In genomic region chr6:82790864-82791263, GRCm38 (mm10) we compare ENCODE assay signal across 22 mouse cellular contexts. TPM values are rescaled to one million over a fixed set of nuclear protein-coding genes. Genes with fewer than 3 reads are reported as not detected.
DNase-seq lines count a peak whose midpoint lies in the region; ATAC-seq and TF ChIP-seq lines count a peak whose summit lies in the region.
"Had no signal": no experiment of that assay in that cellular context is flagged by ENCODE, and none has a peak within 500 bp of the region (broad histone marks: within the 10 kb centered on the region; RNA-seq: fewer than 3 reads in every experiment).

No protein-coding gene starts in this region.

- WGBS in intestine, embryonic 14.5 days, result 78% methylated on average over 2 of the region's 2 CpGs
- 56% methylated on average over 2 of the region's 2 CpGs for WGBS in intestine, postnatal 0 days
- 70% methylated on average over 2 of the region's 2 CpGs for WGBS in intestine, embryonic 16.5 days
- WGBS in stomach, postnatal 0 days, result 77% methylated on average over 2 of the region's 2 CpGs

- no peak overlapping the region for H3K4me3 ChIP-seq in intestine, embryonic 14.5 days (ENCODE audit: low read depth, low read length)
- no peak overlapping the region for H3K4me3 ChIP-seq in intestine, postnatal 0 days (ENCODE audit: low read depth, low read length)
- H3K4me3 ChIP-seq in intestine, embryonic 16.5 days (ENCODE audit: low read length), result no peak overlapping the region
- no peak overlapping the region for H3K4me3 ChIP-seq in stomach, postnatal 0 days (ENCODE audit: low read depth, low read length)
- H3K4me3 ChIP-seq: embryonic facial prominence, embryonic 13.5 days; embryonic facial prominence, embryonic 15.5 days; erythroblast, embryonic 14.5 days; forebrain, embryonic 10.5 days; forebrain, embryonic 12.5 days had no signal

- H3K9me3 ChIP-seq in intestine, embryonic 14.5 days (ENCODE audit: control insufficient read depth, low read length), result no peaks in the 10 kb centered on the region
- H3K9me3 ChIP-seq in intestine, postnatal 0 days (ENCODE audit: control insufficient read depth), result no peaks in the 10 kb centered on the region
- H3K9me3 ChIP-seq in intestine, embryonic 16.5 days (ENCODE audit: control insufficient read depth, low read length), result no peaks in the 10 kb centered on the region
- no peaks in the 10 kb centered on the region for H3K9me3 ChIP-seq in stomach, postnatal 0 days (ENCODE audit: control insufficient read depth, low read length)
- H3K9me3 ChIP-seq: embryonic facial prominence, embryonic 13.5 days; embryonic facial prominence, embryonic 15.5 days; forebrain, embryonic 10.5 days; forebrain, embryonic 12.5 days had no signal

- H3K36me3 ChIP-seq in intestine, embryonic 14.5 days (ENCODE audit: control insufficient read depth, insufficient read depth, low read length), result no peaks in the 10 kb centered on the region
- no peaks in the 10 kb centered on the region for H3K36me3 ChIP-seq in intestine, postnatal 0 days (ENCODE audit: control insufficient read depth, insufficient read depth)
- no peaks in the 10 kb centered on the region for H3K36me3 ChIP-seq in intestine, embryonic 16.5 days (ENCODE audit: control insufficient read depth, insufficient read depth, low read length)
- no peaks in the 10 kb centered on the region for H3K36me3 ChIP-seq in stomach, postnatal 0 days (ENCODE audit: control insufficient read depth, insufficient read depth, low read length)
- H3K36me3 ChIP-seq: embryonic facial prominence, embryonic 13.5 days; embryonic facial prominence, embryonic 15.5 days; forebrain, embryonic 10.5 days; forebrain, embryonic 12.5 days had no signal

- H3K27ac ChIP-seq in intestine, embryonic 14.5 days (ENCODE audit: low read depth), result no peak overlapping the region
- no peak overlapping the region for H3K27ac ChIP-seq in intestine, postnatal 0 days (ENCODE audit: low read depth, low read length)
- no peak overlapping the region for H3K27ac ChIP-seq in intestine, embryonic 16.5 days (ENCODE audit: low read length)
- no peak overlapping the region for H3K27ac ChIP-seq in stomach, postnatal 0 days (replicated peaks)
- H3K27ac ChIP-seq: embryonic facial prominence, embryonic 13.5 days; embryonic facial prominence, embryonic 15.5 days; forebrain, embryonic 10.5 days; forebrain, embryonic 12.5 days had no signal

- DNase-seq in intestine, embryonic 14.5 days (ENCODE audit: low spot score), result no peak
- no peak for DNase-seq in stomach, postnatal 0 days (ENCODE audit: low spot score)
- DNase-seq in left cerebral cortex, postnatal 4 days, result no peak
- no peak for DNase-seq in frontal cortex, adult 2 months (ENCODE audit: extremely low spot score in 1 of 2, low spot score in 1 of 2)
- DNase-seq: adrenal gland, adult 2 months; adrenal gland, postnatal 10 days; adrenal gland, postnatal 25 days; cerebellum, adult 11 months; cerebellum, adult 18-20 months; cerebellum, adult 8-10 months; cerebellum, adult 9-11 months; cerebellum, postnatal 14 days; cerebellum, postnatal 36 days; embryo, embryonic 11 days had no signal

- no peaks in the 10 kb centered on the region for H3K27me3 ChIP-seq in intestine, embryonic 14.5 days (replicated peaks; ENCODE audit: control insufficient read depth, insufficient read depth, low read length)
- no peaks in the 10 kb centered on the region; the same call in 1 of the 2 replicates for H3K27me3 ChIP-seq in intestine, postnatal 0 days (replicated peaks; ENCODE audit: control insufficient read depth, insufficient read depth, low read length)
- H3K27me3 ChIP-seq in intestine, embryonic 16.5 days (replicated peaks; ENCODE audit: control insufficient read depth, insufficient read depth, low read length), result no peaks in the 10 kb centered on the region
- no peaks in the 10 kb centered on the region for H3K27me3 ChIP-seq in stomach, postnatal 0 days (ENCODE audit: control insufficient read depth, insufficient read depth, low read length)
- H3K27me3 ChIP-seq: embryonic facial prominence, embryonic 13.5 days; embryonic facial prominence, embryonic 15.5 days; forebrain, embryonic 12.5 days had no signal

- TF ChIP-seq EP300 in stomach, postnatal 0 days (optimal IDR thresholded peaks at IDR 0.05), result no peak

- H3K9ac ChIP-seq in intestine, embryonic 14.5 days (ENCODE audit: low read length), result no peak overlapping the region
- H3K9ac ChIP-seq in intestine, postnatal 0 days (ENCODE audit: low read depth, low read length), result no peak overlapping the region
- no peak overlapping the region for H3K9ac ChIP-seq in intestine, embryonic 16.5 days (ENCODE audit: low read depth, low read length)
- H3K9ac ChIP-seq in stomach, postnatal 0 days (ENCODE audit: low read length), result no peak overlapping the region
- H3K9ac ChIP-seq: embryonic facial prominence, embryonic 13.5 days; embryonic facial prominence, embryonic 15.5 days; forebrain, embryonic 12.5 days had no signal

- no peak overlapping the region for H3K4me2 ChIP-seq in intestine, embryonic 14.5 days (ENCODE audit: low read length)
- H3K4me2 ChIP-seq in intestine, postnatal 0 days (replicated peaks; ENCODE audit: low read depth), result no peak overlapping the region
- H3K4me2 ChIP-seq in intestine, embryonic 16.5 days (ENCODE audit: low read depth, low read length), result no peak overlapping the region
- no peak overlapping the region for H3K4me2 ChIP-seq in stomach, postnatal 0 days (replicated peaks; ENCODE audit: low read depth)
- H3K4me2 ChIP-seq: embryonic facial prominence, embryonic 13.5 days; embryonic facial prominence, embryonic 15.5 days; forebrain, embryonic 12.5 days had no signal

- 0 out of 2 replicates have a peak, but pooled peaks have one; percentile 43 for ATAC-seq in intestine, embryonic 14.5 days (replicated peaks; ENCODE audit: low FRiP score, low TSS enrichment, low read depth)
- no peak for ATAC-seq in intestine, postnatal 0 days
- ATAC-seq in intestine, embryonic 16.5 days, result peak; percentile 52
- ATAC-seq in stomach, postnatal 0 days (ENCODE audit: low FRiP score, low TSS enrichment), result peak; percentile 40; the same call in 1 of the 2 replicates
- ATAC-seq: forebrain, embryonic 14.5 days had no signal

- intact Hi-C loops in left cerebral cortex, postnatal 4 days (cut with DNase I), result no loop called here

- no peak for TF ChIP-seq CTCF in intestine, postnatal 0 days (IDR thresholded peaks at IDR 0.05; ENCODE audit: low read depth)
- no peak for TF ChIP-seq CTCF in stomach, postnatal 0 days (IDR thresholded peaks at IDR 0.05; ENCODE audit: low read depth)

- no peaks in the 10 kb centered on the region for H3K4me1 ChIP-seq in intestine, embryonic 14.5 days (replicated peaks; ENCODE audit: control insufficient read depth, insufficient read depth, low read length)
- no peaks in the 10 kb centered on the region for H3K4me1 ChIP-seq in intestine, postnatal 0 days (replicated peaks; ENCODE audit: control insufficient read depth, insufficient read depth, low read length)
- H3K4me1 ChIP-seq in intestine, embryonic 16.5 days (ENCODE audit: control insufficient read depth, insufficient read depth, low read length), result no peaks in the 10 kb centered on the region
- H3K4me1 ChIP-seq in stomach, postnatal 0 days (replicated peaks; ENCODE audit: control insufficient read depth, insufficient read depth), result no peaks in the 10 kb centered on the region
- H3K4me1 ChIP-seq: embryonic facial prominence, embryonic 13.5 days; embryonic facial prominence, embryonic 15.5 days; forebrain, embryonic 10.5 days; forebrain, embryonic 12.5 days had no signal

RNA-seq across cellular contexts. Expression of gene Hk2, which starts 16.6 kb away (rescaled TPM):
- polyA plus RNA-seq in intestine, embryonic 14.5 days (2014; fragmentation: Nextera tagmentation; extraction: Ambion mirVana), result 31.9 and 32.3 TPM in 2 replicates
- 2.5 and 2.8 TPM in 2 replicates for polyA plus RNA-seq in intestine, postnatal 0 days (2015; fragmentation: Nextera tagmentation; extraction: Ambion mirVana)
- 14.7 and 18.0 TPM in 2 replicates for polyA plus RNA-seq in intestine, embryonic 16.5 days (2015; fragmentation: Nextera tagmentation; extraction: Ambion mirVana)
- 7.1 and 8.9 TPM in 2 replicates for polyA plus RNA-seq in stomach, postnatal 0 days (2015; fragmentation: Nextera tagmentation; extraction: Ambion mirVana)
- 1 to 10 TPM; 2.4 to 3.4 TPM for total RNA-seq in left cerebral cortex, postnatal 4 days (2021)
- 2.6 and 2.9 TPM in 2 replicates for polyA plus RNA-seq in frontal cortex, adult 2 months (2012; rRNA removed)
